Mouse (Mus musculus) midbrain, embryonic 10.5 days (tissue): ENCODE results near the gene Cdc42ep3. TPM values are rescaled to one million over a fixed set of nuclear protein-coding genes. Genes with fewer than 3 reads are reported as not detected.

ENCODE experiments used
- DNase-seq: peaks from one replicate; pipeline ENCODE4 v3.0.0-alpha.2; 2017; ENCODE audit warnings: low spot score
- H3K27ac ChIP-seq: fragments of 300-500 bp; sonication (generic); replicated peaks from 2 replicates; pipeline ENCODE4 v1.5.1; 2016; ENCODE audit warnings: mild to moderate bottlenecking
- H3K27me3 ChIP-seq: fragments of 300-500 bp; sonication (generic); 2 replicates; pipeline ENCODE4 v1.6.1; 2016; ENCODE audit warnings: low read depth, mild to moderate bottlenecking; ENCODE audit not compliant: poor library complexity, severe bottlenecking
- H3K36me3 ChIP-seq: fragments of 300-500 bp; sonication (generic); 2 replicates; pipeline ENCODE4 v1.6.1; 2016; ENCODE audit warnings: mild to moderate bottlenecking, moderate library complexity
- H3K4me1 ChIP-seq: fragments of 300-500 bp; sonication (generic); 2 replicates; pipeline ENCODE4 v1.6.1; 2016
- H3K4me3 ChIP-seq: fragments of 300-500 bp; sonication (generic); 2 replicates; pipeline ENCODE4 v1.5.1; 2016; ENCODE audit warnings: mild to moderate bottlenecking, moderate library complexity
- H3K9me3 ChIP-seq: fragments of 300-500 bp; sonication (generic); replicated peaks from 2 replicates; pipeline ENCODE4 v1.6.1; 2016; ENCODE audit warnings: mild to moderate bottlenecking
- WGBS: fragments of 180-500 bp; shearing (Covaris S2); methylation state at CpG from one replicate; pipeline ENCODE4 v1.1.7; 2016; 5-methylcytosine and 5-hydroxymethylcytosine counted together
- polyA plus RNA-seq: library from polyadenylated mRNA; unstranded; fragments of >200 nt; fragmentation: Nextera tagmentation; extraction: Ambion mirVana; gene quantifications from 2 replicates; pipeline ENCODE4 v1.2.1, GENCODE M21; 2016

Cdc42ep3 gene
- 13.7 and 14.7 TPM in 2 replicates for polyA plus RNA-seq

- peak; percentile 78 for DNase-seq
- peak within 1 kb of the TSS; percentile 67 for H3K4me3 ChIP-seq
- peak within 1 kb of the TSS; percentile 89 for H3K27ac ChIP-seq
- H3K36me3 ChIP-seq, result no peaks in the 10 kb centered on the region
- peaks cover 34% of the 10 kb centered on the region for H3K4me1 ChIP-seq
- H3K27me3 ChIP-seq, result peaks cover 82% of the 10 kb centered on the region
- no peaks in the 10 kb centered on the region for H3K9me3 ChIP-seq
- 0% methylated on average over 60 of the region's 74 CpGs for WGBS
Measured at GRCm38 (mm10) chr17:79354444-79355270, at the start of gene Cdc42ep3. Cdc42ep3 (minus strand) TSS chr17:79355091.

GRCm38 (mm10) chr17:79400356-79400755 is 45.5 kb upstream of the Cdc42ep3 start:
- 85% methylated on average over 2 of the region's 2 CpGs for WGBS
- no peaks in the 10 kb centered on the region for H3K36me3 ChIP-seq
- no peak for DNase-seq
- no peaks in the 10 kb centered on the region for H3K4me1 ChIP-seq
- H3K9me3 ChIP-seq, result no peaks in the 10 kb centered on the region
- H3K27ac ChIP-seq, result no peak overlapping the region
- H3K27me3 ChIP-seq, result no peaks in the 10 kb centered on the region
- H3K4me3 ChIP-seq, result no peak overlapping the region

GRCm38 (mm10) chr17:79398416-79398815 is 43.5 kb upstream of the Cdc42ep3 start:
- no peak overlapping the region for H3K4me3 ChIP-seq
- no peaks in the 10 kb centered on the region for H3K27me3 ChIP-seq
- H3K36me3 ChIP-seq, result no peaks in the 10 kb centered on the region
- H3K4me1 ChIP-seq, result no peaks in the 10 kb centered on the region
- no peak overlapping the region for H3K27ac ChIP-seq
- H3K9me3 ChIP-seq, result no peaks in the 10 kb centered on the region
- no peak for DNase-seq
- WGBS, result 66% methylated on average over 3 of the region's 3 CpGs

- no peaks in the 10 kb centered on the region for H3K27me3 ChIP-seq
- 90% methylated on average over 5 of the region's 5 CpGs for WGBS
- no peak overlapping the region for H3K27ac ChIP-seq
- H3K9me3 ChIP-seq, result no peaks in the 10 kb centered on the region
- no peak overlapping the region for H3K4me3 ChIP-seq
- no peak for DNase-seq
- H3K4me1 ChIP-seq, result no peaks in the 10 kb centered on the region
- no peaks in the 10 kb centered on the region for H3K36me3 ChIP-seq
Measured at GRCm38 (mm10) chr17:79394799-79395198, 39.9 kb upstream of the Cdc42ep3 start.

- Histone ChIP-seq H3K27me3 (no peaks in the 10 kb centered on the region), H3K4me1 (no peaks in the 10 kb centered on the region), H3K4me3 (no peak overlapping the region), H3K9me3 (no peaks in the 10 kb centered on the region), H3K36me3 (no peaks in the 10 kb centered on the region), H3K27ac (no peak overlapping the region)
- no peak for DNase-seq
- 88% methylated on average over 7 of the region's 7 CpGs for WGBS
Measured at GRCm38 (mm10) chr17:79393886-79394285, 39.0 kb upstream of the Cdc42ep3 start.

GRCm38 (mm10) chr17:79387465-79388066 is 32.7 kb upstream of the Cdc42ep3 start:
- H3K4me1 ChIP-seq, result no peaks in the 10 kb centered on the region
- H3K4me3 ChIP-seq, result no peak overlapping the region
- H3K27me3 ChIP-seq, result no peaks in the 10 kb centered on the region
- no peaks in the 10 kb centered on the region for H3K36me3 ChIP-seq
- no peaks in the 10 kb centered on the region for H3K9me3 ChIP-seq
- no peak overlapping the region for H3K27ac ChIP-seq
- DNase-seq, result no peak
- 89% methylated on average over 8 of the region's 8 CpGs for WGBS

GRCm38 (mm10) chr17:79381485-79381884 is 26.6 kb upstream of the Cdc42ep3 start:
- H3K27ac ChIP-seq, result no peak overlapping the region
- H3K27me3 ChIP-seq, result no peaks in the 10 kb centered on the region
- H3K4me1 ChIP-seq, result no peaks in the 10 kb centered on the region
- 78% methylated on average over 3 of the region's 3 CpGs for WGBS
- no peaks in the 10 kb centered on the region for H3K36me3 ChIP-seq
- no peak overlapping the region for H3K4me3 ChIP-seq
- no peak for DNase-seq
- no peaks in the 10 kb centered on the region for H3K9me3 ChIP-seq

GRCm38 (mm10) chr17:79379191-79379590 is 24.3 kb upstream of the Cdc42ep3 start:
- no peak for DNase-seq
- Histone ChIP-seq H3K4me3 (no peak overlapping the region), H3K9me3 (no peaks in the 10 kb centered on the region), H3K27me3 (no peaks in the 10 kb centered on the region), H3K36me3 (no peaks in the 10 kb centered on the region), H3K4me1 (no peaks in the 10 kb centered on the region), H3K27ac (no peak overlapping the region)
- WGBS, result 74% methylated on average over 5 of the region's 5 CpGs

- Histone ChIP-seq H3K4me1 (no peaks in the 10 kb centered on the region), H3K27me3 (no peaks in the 10 kb centered on the region), H3K4me3 (no peak overlapping the region), H3K36me3 (no peaks in the 10 kb centered on the region), H3K9me3 (no peaks in the 10 kb centered on the region), H3K27ac (no peak overlapping the region)
- WGBS, result 57% methylated on average over 6 of the region's 6 CpGs
- no peak for DNase-seq
Measured at GRCm38 (mm10) chr17:79376434-79377210, 21.7 kb upstream of the Cdc42ep3 start.

- Histone ChIP-seq H3K36me3 (no peaks in the 10 kb centered on the region), H3K27me3 (no peaks in the 10 kb centered on the region), H3K27ac (no peak overlapping the region), H3K4me1 (no peaks in the 10 kb centered on the region), H3K9me3 (no peaks in the 10 kb centered on the region), H3K4me3 (no peak overlapping the region)
- WGBS, result 88% methylated on average over 5 of the region's 5 CpGs
- DNase-seq, result no peak
Measured at GRCm38 (mm10) chr17:79372973-79373372, 18.1 kb upstream of the Cdc42ep3 start.

GRCm38 (mm10) chr17:79364749-79365450 is 10.0 kb upstream of the Cdc42ep3 start:
- WGBS, result 34% methylated on average over 5 of the region's 5 CpGs
- H3K27ac ChIP-seq, result no peak overlapping the region
- no peak overlapping the region for H3K4me3 ChIP-seq
- H3K27me3 ChIP-seq, result no peaks in the 10 kb centered on the region
- H3K36me3 ChIP-seq, result no peaks in the 10 kb centered on the region
- H3K9me3 ChIP-seq, result no peaks in the 10 kb centered on the region
- H3K4me1 ChIP-seq, result 0 out of 2 replicates have a peak, but pooled peaks cover 5% of the 10 kb centered on the region
- DNase-seq, result no peak

- peaks cover 83% of the 10 kb centered on the region for H3K27me3 ChIP-seq
Measured at GRCm38 (mm10) chr17:79356071-79356601, 1.2 kb upstream of the Cdc42ep3 start.

More at GRCm38 (mm10) chr17:79356071-79356601, 1.2 kb upstream of the Cdc42ep3 start:
- 12% methylated on average over 24 of the region's 24 CpGs for WGBS
- Histone ChIP-seq H3K9me3 (no peaks in the 10 kb centered on the region), H3K36me3 (no peaks in the 10 kb centered on the region), H3K27ac (peak overlapping the region; percentile 89; the same call in 1 of the 2 replicates), H3K4me3 (peak overlapping the region; percentile 67), H3K4me1 (peaks cover 34% of the 10 kb centered on the region)
- no peak for DNase-seq
